Comparison of ENCODE assay signal across 15 mouse cellular contexts in genomic region chr9:75055046-75055445, GRCm38 (mm10).
"Had no signal": no experiment of that assay in that cellular context is flagged by ENCODE, and none has a peak within 500 bp of the region (broad histone marks: within the 10 kb centered on the region; RNA-seq: fewer than 3 reads in every experiment).

No protein-coding gene starts in this region.

- H3K4me1 ChIP-seq: lung, embryonic 15.5 days; midbrain, embryonic 15.5 days; neural tube, embryonic 12.5 days; stomach, embryonic 15.5 days had no signal

- H3K27me3 ChIP-seq: lung, embryonic 15.5 days; megakaryocyte, embryonic 14.5 days; midbrain, embryonic 13.5 days; midbrain, embryonic 15.5 days; neural tube, embryonic 12.5 days; stomach, embryonic 15.5 days had no signal

- H3K27ac ChIP-seq: lung, embryonic 15.5 days; macrophage; midbrain, embryonic 13.5 days; midbrain, embryonic 15.5 days; neural tube, embryonic 12.5 days; stomach, embryonic 15.5 days; stomach, postnatal 0 days had no signal

- H3K4me3 ChIP-seq: lung, embryonic 15.5 days; megakaryocyte, embryonic 14.5 days; midbrain, embryonic 13.5 days; midbrain, embryonic 15.5 days; neural tube, embryonic 12.5 days; stomach, embryonic 15.5 days had no signal

- DNase-seq: lung, adult 2 months; lung, postnatal 14 days; lung, postnatal 36 days; right cerebral cortex, postnatal 14 days; thymus, adult 2 months; thymus, postnatal 25 days; thymus, postnatal 4 days had no signal
